Mouse (Mus musculus) heart, embryonic 11.5 days (tissue): ENCODE results near the gene Oma1. TPM values are rescaled to one million over a fixed set of nuclear protein-coding genes. Genes with fewer than 3 reads are reported as not detected.

Experiments
- ATAC-seq: fragments of 200-750 bp; cut with Nextera tagmentation; replicated peaks from 2 replicates; pipeline ENCODE4 v1.8.0; 2017; ENCODE audit warnings: moderate library complexity; ENCODE audit not compliant: insufficient number of reproducible peaks, low FRiP score, low TSS enrichment
- H3K27ac ChIP-seq: fragments of 300-500 bp; sonication (generic); 2 replicates; pipeline ENCODE4 v1.5.1; 2014; ENCODE audit warnings: mild to moderate bottlenecking, low read depth, low read length
- H3K27me3 ChIP-seq: fragments of 300-500 bp; sonication (generic); 2 replicates; pipeline ENCODE4 v1.6.1; 2014; ENCODE audit warnings: mild to moderate bottlenecking, low read length, mixed read lengths; ENCODE audit not compliant: control insufficient read depth, insufficient read depth
- H3K36me3 ChIP-seq: fragments of 300-500 bp; sonication (generic); 2 replicates; pipeline ENCODE4 v1.6.1; 2014; ENCODE audit warnings: mild to moderate bottlenecking, low read length, moderate library complexity, mixed read lengths; ENCODE audit not compliant: control insufficient read depth, insufficient read depth
- H3K4me1 ChIP-seq: fragments of 300-500 bp; sonication (generic); 2 replicates; pipeline ENCODE4 v1.6.1; 2014; ENCODE audit warnings: low read length; ENCODE audit not compliant: control insufficient read depth, insufficient read depth
- H3K4me2 ChIP-seq: fragments of 300-500 bp; sonication (generic); 2 replicates; pipeline ENCODE4 v1.6.1; 2014; ENCODE audit warnings: mild to moderate bottlenecking, moderate library complexity
- H3K4me3 ChIP-seq: fragments of 300-500 bp; sonication (generic); 2 replicates; pipeline ENCODE4 v1.5.1; 2014; ENCODE audit warnings: low read depth, low read length
- H3K9ac ChIP-seq: fragments of 300-500 bp; sonication (generic); 2 replicates; pipeline ENCODE4 v1.6.1; 2014; ENCODE audit warnings: mild to moderate bottlenecking, low read depth, low read length, moderate library complexity
- H3K9me3 ChIP-seq: fragments of 300-500 bp; sonication (generic); replicated peaks from 2 replicates; pipeline ENCODE4 v1.6.1; 2016; ENCODE audit warnings: low read length; ENCODE audit not compliant: control insufficient read depth
- WGBS: fragments of 180-500 bp; shearing (Covaris S2); extraction: QIAGEN DNeasy Blood & Tissue Kit; methylation state at CpG from one replicate; pipeline ENCODE4 v1.1.7; 2014; ENCODE audit not compliant: insufficient replicate concordance; 5-methylcytosine and 5-hydroxymethylcytosine counted together
- polyA plus RNA-seq: library from polyadenylated mRNA; unstranded; fragments of >200 nt; fragmentation: Nextera tagmentation; extraction: Ambion mirVana; gene quantifications from 2 replicates; pipeline ENCODE4 v1.2.1, GENCODE M21; 2014

The Oma1 gene
- polyA plus RNA-seq, 1 experiment from 2014 or later = 19.8 TPM

DNA sequence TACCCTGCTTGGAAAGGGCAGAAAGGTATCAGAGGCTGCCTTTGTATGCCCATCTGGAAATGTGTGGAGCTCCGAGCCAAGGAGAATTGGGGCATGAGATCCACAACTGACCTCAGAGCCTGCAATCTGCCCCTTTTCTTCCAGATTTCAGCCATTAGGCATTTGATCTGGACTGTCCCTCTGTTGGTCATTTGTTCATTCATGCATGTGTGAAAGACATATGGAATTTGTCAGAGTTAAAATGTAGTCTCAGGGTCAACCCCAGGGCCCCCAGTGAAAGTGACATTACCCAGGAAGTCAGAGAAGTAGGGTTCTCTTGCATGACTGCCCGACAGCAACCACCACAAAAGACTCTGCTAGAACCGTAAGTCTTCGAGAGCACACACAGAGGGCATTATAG is 89.0 kb downstream of the Oma1 start:
- Histone ChIP-seq H3K27ac (no peak overlapping the region), H3K9me3 (no peaks in the 10 kb centered on the region; the same call in 1 of the 2 replicates), H3K4me2 (no peak overlapping the region), H3K4me1 (no peaks in the 10 kb centered on the region), H3K36me3 (no peaks in the 10 kb centered on the region), H3K9ac (no peak overlapping the region), H3K27me3 (no peaks in the 10 kb centered on the region), H3K4me3 (no peak overlapping the region)
- no peak for ATAC-seq
- 72% methylated on average over 4 of the region's 4 CpGs for WGBS

DNA sequence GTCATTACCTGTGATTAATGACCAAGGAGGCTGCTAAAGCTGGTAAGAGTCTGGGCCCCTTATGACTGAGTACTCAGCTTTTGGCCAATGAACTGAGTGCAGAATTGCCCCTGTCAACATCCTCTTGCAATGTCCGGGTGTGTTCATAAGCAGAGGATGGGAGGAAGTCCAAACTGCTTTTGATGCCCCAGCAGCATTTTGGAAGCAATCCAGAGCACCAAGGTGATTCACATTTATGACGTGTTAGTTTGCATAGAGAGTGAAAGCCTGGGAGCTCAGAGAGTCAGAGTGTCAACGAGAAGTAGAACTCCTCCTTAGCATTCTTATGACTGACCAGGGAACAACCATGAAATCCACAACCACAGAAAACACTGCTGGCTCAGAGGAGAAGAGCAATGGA is 91.7 kb downstream of the Oma1 start:
- no peak overlapping the region for H3K4me2 ChIP-seq

DNA sequence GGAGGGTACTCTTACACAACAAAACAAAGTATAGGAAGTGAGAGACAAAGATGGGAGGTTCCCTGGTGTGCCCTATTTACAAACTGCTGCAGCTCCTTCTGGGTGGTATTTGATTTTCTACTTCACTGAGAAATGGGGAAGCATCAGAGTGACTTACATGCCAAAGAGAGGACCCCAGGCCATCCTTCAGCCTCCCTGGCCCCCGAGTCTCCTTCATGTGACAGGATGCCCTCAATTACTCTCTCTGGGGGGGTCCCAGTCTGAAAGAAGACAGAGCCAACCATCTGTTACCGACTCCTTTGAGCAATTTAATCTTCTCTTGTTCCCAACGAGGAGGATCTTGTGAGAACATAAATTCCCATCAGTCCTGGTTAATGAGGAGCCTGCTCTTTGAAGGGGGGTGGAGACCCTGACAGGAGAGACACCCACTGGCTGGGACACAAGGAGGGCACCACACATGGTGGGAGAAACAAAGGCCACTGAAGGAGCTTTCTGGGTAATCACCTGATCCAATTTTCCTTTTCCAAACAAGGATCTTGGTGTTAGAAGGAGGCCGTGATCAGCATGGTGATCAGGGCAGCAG is 96.7 kb downstream of the Oma1 start:
- no peak overlapping the region for H3K4me3 ChIP-seq
- 30% methylated on average over 4 of the region's 4 CpGs for WGBS
- no peak overlapping the region for H3K9ac ChIP-seq
- no peaks in the 10 kb centered on the region; the same call in 1 of the 2 replicates for H3K9me3 ChIP-seq
- H3K4me1 ChIP-seq = no peaks in the 10 kb centered on the region
- no peaks in the 10 kb centered on the region for H3K36me3 ChIP-seq
- ATAC-seq = no peak
- H3K4me2 ChIP-seq = no peak overlapping the region
- no peak overlapping the region for H3K27ac ChIP-seq
- no peaks in the 10 kb centered on the region for H3K27me3 ChIP-seq

More for the DNA sequence above, 91.7 kb downstream of the Oma1 start:
- Histone ChIP-seq H3K9ac (no peak overlapping the region), H3K27me3 (no peaks in the 10 kb centered on the region), H3K4me3 (no peak overlapping the region), H3K4me1 (no peaks in the 10 kb centered on the region), H3K27ac (no peak overlapping the region), H3K9me3 (no peaks in the 10 kb centered on the region; the same call in 1 of the 2 replicates), H3K36me3 (no peaks in the 10 kb centered on the region)
- no peak for ATAC-seq
- WGBS = 73% methylated on average over 3 of the region's 3 CpGs

Other genes with a start within 250 kb of the Oma1 start
- 29.6 and 37.2 TPM in 2 replicates for gene Mier1, start 199.4 kb upstream of the Oma1 start, polyA plus RNA-seq
- 1.7 and 2.2 TPM in 2 replicates for gene Wdr78, start 199.3 kb upstream of the Oma1 start, polyA plus RNA-seq
- 8.8 and 11.1 TPM in 2 replicates for gene Slc35d1, start 98.6 kb upstream of the Oma1 start, polyA plus RNA-seq
- not detected in 2 replicates for gene 4921539E11Rik, start 22.9 kb upstream of the Oma1 start, polyA plus RNA-seq